Mouse (Mus musculus) MEL (cell line): ENCODE measurements around the gene Mre11a.
A peak's percentile ranks its signal among the peaks of the same experiment; 100 is the strongest.

Experiments
- E2F4 ChIP-seq: IDR thresholded peaks from 2 replicates; pipeline ENCODE4 v1.6.1; 2011; ENCODE audit warnings: low read depth, low read length, improper control_type of control experiment, borderline replicate concordance
- MYC ChIP-seq: IDR thresholded peaks from 2 replicates; pipeline ENCODE4 v1.6.1; 2011; ENCODE audit warnings: low read depth, mild to moderate bottlenecking, low read length, improper control_type of control experiment, moderate library complexity
- TAL1 ChIP-seq: IDR thresholded peaks from 2 replicates; pipeline ENCODE4 v1.6.1; 2012; ENCODE audit warnings: mild to moderate bottlenecking, inconsistent platforms, low read length, moderate library complexity, mixed read lengths

- TF ChIP-seq E2F4 = no peak
- TF ChIP-seq MYC = 0 out of 2 replicates have a peak, but pooled peaks have one; percentile 29
- TF ChIP-seq TAL1 = no peak
Measured at GRCm38 (mm10) chr9:14764765-14765164, 19.7 kb upstream of the Mre11a start.
